Mouse (Mus musculus): ENCODE data around the gene Cd247.

- TF ChIP-seq POLR2A (IDR thresholded peaks at IDR 0.05; ENCODE audit: control insufficient read depth, extremely low read depth, insufficient read depth, low read length, poor library complexity) (no peak), CTCF (IDR thresholded peaks at IDR 0.05; ENCODE audit: borderline replicate concordance, control insufficient read depth, extremely low read depth, insufficient read depth, low read length, poor library complexity) (no peak)
Observed at GRCm38 (mm10) chr1:165842170-165842569, 53.7 kb downstream of the Cd247 start.

Data from thymus, adult 2 months (tissue).